Mouse (Mus musculus) cerebellum, postnatal 14 days (tissue): ENCODE results near the gene Olfr1512.
"Not testable (repeated sequence)": the region's sequence is repeated elsewhere in the genome, so short reads cannot be mapped to it uniquely, and the experiment has no call there.

Source experiments
- DNase-seq, 2 experiments: peaks; one replicate each; pipeline ENCODE4 v3.0.0; 2021; ENCODE audit warnings: mixed read lengths in 2 of 2

Gene Olfr1512

DNA sequence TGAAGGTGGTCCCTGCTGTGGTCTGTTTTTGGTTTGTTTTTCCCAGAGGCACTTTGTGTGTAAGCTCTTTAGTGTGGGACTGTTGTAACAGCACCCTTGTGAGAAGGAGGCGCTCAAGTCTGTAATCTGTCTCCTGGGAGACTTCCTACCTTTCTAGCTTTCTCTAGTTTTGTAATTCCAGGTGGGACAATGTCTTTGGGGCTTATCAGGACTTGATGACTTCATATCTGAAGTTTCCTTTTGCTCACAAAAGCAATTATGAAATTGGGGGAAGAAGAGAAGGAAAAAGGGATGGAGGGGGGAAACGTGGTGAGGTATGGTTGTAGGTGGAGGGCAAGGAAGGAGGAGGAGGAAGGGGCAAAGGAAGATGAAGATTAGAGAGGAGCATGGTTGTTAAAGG, at the start of gene Olfr1512:
Gene Olfr1512 (minus strand): TSS at position 101 of the 400 bp plus-strand sequence.
- DNase-seq, result no peak

DNA sequence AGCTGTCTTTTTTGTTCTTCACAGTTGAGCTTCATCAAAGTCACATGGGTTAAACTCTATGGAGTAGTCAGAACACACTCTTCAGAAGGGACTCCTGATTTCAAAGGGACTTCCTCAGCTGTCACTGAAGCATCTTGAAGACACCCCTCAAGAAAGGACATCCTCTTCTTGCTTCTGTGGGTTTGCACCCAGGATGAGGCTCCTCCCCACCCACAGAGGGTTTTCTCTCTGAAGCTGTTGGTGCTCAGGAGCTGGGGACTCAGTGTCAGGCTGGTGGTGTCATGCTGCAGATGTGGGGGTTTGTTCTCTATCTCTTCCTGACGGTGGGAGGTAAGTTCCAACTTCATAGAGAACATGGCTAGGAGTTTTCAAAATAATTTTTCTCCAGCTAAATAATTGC, 48.7 kb upstream of the Olfr1512 start:
- no peak for DNase-seq

DNA sequence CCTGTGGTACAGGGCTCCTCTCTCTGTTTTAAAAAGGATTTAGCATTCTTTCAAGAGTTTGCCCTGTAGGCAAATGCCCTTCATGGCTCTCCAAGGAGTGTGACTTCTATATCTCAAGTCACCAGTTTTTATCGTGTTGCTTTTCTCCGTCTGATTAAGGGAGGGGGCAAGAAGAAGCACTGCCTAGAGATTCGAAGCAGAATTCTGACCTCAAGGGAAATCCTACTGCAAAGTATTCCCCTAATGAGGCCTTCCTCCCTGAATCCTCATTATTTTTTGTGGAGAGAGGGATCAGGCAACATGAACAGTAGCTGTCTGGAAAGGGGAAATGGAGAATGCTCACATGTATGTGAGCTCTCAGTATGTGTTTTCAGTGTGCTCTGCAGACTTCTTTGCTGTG, 35.3 kb upstream of the Olfr1512 start, which contains the start of gene Olfr1510:
Gene Olfr1510 (minus strand): TSS at position 101 of the 400 bp plus-strand sequence.
- no peak for DNase-seq

DNA sequence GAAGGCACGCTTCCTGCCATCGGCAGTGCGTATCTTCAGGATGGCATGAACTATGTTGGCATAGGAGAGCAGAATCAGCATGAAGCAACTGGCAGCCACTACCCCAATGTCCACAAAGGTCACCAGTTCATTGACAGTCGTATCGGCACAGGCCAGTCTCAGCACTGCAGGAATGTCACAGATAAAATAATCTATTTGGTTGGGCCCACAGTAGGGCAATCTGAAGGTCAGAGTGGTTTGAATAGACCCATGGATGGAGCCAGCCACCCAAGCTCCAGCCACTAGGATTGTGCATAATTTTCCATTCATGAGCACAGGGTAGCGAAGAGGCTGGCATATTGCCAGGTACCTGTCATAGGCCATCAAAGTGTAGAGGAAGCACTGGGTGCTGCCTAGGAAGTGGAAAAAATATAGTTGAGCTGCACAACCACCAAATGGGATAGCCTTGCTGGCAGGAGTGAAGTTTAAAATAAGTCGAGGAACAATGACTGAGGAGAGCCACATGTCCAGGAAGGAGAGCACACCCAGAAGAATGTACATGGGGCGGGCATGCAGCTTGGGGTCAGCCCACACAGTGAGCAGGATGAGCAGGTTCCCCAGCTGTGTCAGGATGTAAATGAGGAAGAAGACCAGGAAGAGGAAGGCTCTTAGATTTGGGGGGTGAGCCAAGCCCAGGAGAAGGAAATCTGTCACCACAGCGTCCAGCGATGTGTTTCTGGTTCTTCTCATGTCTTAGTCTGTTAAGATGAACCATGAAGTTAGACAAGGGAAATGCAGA, 31.4 kb upstream of the Olfr1512 start:
- DNase-seq, result not testable (repeated sequence)

DNA sequence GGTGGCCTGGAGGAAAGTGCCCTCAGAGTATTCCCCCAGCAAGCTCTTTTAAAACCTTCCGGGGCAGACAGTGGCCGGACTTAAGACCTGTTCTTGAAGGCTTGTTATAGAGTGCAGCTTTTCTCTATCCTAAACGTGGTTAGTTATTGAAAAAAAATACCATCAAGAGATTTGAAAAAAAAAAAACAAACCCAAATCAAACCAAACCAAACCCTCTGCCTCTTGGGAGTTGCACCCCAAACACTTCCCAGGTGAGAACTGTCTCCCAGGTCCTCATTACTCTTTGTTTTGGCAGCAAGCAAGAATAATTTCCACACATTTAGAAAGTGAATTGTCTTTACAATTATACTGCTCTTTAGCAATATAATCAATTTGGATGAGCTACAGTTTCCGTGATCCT, 18.3 kb upstream of the Olfr1512 start, which contains the start of gene Olfr1511:
Gene Olfr1511 (minus strand): TSS at position 101 of the 400 bp plus-strand sequence.
- DNase-seq, result no peak

DNA sequence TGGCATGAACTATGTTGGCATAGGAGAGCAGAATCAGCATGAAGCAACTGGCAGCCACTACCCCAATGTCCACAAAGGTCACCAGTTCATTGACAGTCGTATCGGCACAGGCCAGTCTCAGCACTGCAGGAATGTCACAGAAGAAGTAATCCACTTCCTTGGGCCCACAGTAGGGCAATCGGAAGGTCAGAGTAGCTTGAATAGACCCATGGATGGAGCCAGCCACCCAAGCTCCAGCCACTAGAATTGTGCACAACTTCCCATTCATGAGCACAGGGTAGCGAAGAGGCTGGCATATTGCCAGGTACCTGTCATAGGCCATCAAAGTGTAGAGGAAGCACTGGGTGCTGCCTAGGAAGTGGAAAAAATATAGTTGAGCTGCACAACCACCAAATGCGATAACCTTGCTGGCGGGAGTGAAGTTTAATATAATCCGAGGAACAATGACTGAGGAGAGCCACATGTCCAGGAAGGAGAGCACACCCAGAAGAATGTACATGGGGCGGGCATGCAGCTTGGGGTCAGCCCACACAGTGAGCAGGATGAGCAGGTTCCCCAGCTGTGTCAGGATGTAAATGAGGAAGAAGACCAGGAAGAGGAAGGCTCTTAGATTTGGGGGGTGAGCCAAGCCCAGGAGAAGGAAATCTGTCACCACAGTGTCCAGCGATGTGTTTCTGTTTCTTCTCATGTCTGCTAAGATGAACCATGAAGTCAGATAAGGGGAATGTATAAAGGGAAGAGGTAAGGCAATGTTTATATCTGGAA, 11.3 kb upstream of the Olfr1512 start:
- DNase-seq, result not testable (repeated sequence)

DNA sequence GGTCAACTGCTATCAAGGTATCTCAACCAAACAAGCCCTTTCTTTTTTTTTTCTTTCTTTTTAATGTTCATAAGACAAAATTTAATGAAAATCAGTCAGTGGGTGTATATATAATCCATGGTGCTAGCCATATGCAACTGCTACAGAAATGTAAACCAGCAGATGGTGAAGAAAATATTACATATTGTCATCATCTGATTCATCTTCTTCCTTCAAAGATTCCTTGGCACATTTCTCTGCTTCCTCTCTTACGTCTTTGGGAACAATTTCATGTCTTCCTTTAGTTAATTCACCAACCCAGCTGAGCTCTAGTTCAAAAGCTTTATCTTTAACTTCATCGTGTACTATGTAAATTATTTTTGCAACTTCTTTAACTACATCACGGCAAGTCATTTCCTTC, 10.2 kb downstream of the Olfr1512 start:
- DNase-seq, result no peak

DNA sequence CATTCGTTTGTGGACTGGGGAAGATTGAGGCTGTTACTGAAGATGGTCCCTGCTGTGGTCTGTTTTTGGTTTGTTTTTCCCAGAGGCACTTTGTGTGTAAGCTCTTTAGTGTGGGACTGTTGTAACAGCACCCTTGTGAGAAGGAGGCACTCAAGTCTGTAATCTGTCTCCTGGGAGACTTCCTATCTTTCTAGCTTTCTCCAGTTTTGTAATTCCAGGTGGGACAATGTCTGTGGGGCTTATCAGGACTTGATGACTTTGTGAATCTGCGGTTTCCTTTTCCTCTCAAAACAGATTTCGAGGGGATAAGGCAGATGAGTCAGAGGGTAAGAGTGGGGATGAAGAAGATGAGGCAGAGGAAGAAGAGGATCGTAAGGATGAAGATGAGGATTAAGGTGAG, 22.7 kb downstream of the Olfr1512 start, which contains the start of gene Olfr1513:
Gene Olfr1513 (minus strand): TSS at position 101 of the 400 bp plus-strand sequence.
- no peak for DNase-seq

DNA sequence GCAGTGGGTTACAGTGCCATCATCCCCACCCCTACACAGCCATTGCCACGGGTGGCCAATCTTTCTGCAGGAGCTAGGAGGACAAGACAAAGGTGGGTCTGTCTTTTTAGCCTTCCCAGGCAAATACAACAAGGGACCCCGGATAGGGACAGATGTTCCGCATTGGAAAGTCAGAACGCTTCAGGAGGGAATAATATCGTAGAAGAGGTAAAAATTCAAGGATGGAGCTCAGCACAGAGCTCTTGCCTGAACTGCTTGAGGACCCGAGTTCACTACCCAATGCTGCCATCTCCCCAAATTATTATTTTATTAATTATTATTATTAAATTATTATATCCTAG, 39.5 kb downstream of the Olfr1512 start:
- DNase-seq, result peak in 1 of 2 experiments; percentile 13

DNA sequence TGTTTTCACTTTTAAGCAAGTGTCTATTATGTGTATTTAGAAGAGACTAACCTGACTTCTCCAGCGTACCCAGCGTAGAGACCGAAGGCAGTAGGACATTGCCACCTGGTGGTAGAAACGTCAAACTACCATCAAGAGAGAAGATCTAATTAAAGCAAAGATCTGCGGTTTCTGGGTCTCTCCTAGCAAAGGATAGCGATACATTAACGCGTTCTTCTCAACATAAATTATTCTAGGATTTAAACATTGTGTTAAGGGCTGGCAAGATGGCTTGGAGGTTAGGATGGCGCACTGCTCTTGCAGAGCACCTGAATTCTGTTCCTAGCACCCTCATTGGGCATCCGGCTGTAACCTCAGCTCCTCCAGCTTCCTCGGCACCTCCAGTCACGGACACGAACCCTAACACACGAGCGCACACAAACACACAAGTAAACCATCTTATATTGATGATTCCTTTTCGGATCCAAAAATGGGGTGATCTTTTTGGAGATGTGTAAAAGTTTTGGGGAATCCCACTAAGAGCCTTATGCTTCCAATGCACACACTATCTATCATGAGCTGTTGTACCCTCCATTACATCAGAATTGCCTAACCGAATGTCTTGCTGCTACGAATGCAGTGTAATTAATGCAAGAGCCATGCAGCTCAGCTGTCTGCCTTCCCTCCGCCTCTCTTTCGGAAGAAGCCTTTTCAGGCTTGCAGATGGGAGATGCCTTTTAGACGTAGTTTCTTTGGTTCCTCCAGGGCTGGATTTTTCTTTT, 40.0 kb downstream of the Olfr1512 start:
- peak; percentile 82 to 83 for DNase-seq

DNA sequence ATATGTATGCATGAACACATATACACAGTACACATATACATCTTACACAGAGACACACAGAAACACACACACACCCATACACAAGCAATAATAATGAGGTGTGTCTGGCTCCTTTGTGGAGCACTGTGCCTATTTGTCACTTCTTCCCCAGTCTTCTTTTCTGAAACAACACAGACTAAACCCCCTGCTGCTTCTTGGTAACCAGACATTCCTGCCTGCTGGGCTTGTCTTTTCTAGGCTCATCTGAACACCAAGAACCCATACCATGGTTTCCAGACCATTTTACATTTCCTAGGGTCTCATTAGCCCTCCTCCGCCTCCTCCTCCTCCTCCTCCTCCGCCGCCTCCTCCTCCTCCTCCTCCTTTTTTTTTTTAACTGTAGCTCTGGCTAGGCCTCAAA, 46.8 kb downstream of the Olfr1512 start:
- DNase-seq, result no peak

DNA sequence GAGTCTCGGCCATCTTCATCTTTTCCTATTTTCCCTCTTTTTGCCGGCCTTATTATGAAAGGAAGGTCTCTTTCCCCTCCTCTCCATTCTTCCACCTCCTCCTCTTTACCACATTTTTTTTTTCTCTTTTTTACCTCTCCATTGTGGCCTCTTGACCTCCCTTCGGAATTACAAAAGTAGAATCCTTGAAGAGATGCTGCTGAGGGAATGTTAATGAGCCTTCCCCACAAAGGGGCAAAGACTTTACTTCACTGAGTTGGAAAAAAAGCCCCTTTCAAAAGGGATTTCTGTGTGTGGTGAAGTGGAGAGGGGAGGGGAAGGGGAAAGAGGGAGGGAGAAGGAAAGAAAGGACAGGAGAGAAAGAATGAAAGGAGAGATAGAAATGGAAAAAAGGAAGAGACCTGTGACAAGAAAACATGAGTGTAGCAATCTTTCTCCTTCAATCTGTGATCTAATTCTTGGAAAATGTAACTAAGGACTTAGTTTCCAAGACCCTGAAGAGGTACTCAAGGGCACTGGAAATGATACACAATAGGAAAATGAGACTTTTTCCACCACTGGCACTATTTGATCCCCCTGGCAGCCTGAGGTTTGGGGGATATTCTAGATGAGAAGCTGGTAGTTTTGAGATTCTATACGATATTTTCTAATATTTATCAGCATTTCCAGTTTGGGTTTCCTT, 47.8 kb downstream of the Olfr1512 start:
- DNase-seq, result no peak

DNA sequence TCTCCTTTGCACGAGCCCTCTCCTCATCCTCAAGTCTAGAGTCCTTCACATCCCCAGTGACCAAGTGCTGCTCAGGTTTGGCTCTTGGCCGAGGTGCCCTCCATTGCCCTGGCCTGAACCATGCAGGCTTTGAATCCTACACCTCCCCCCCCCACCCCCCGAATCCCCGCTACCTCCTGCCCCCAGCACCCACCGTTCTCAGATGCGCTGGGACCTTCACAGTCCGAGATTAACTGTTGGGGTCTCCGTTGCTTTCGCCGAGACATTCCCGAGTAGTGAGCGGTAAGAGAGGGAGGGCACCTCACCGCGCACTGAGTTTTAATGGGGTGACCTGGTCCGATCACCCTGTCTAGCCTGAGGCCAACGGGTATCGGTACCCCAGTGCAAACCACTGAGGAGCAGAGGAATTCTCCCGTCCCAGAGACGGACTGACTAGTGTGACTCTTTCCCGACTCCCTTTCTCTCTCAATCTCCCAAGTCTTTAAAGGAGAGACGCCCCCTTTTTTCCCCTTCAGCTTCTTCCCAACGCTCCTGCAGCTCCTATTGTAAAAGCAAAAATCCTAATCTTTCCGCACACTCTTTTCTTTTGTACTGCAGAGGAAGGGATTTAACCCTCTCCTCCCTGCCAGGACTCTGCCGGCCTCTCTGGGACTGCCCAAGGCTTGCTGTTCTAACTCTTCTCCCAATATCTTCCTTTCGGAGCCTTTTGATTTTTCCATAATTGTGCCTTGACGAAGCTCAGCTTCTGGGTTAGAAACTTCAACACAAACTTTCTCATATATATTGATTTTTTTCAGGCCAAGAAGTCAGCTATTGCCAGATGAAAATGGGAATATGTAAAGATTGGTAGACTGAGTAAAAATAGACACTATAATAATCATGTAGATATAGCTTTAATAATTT, 50.8 kb downstream of the Olfr1512 start, which contains the start of gene Sall2:
Gene Sall2 (minus strand): TSS at position 853 of the 903 bp plus-strand sequence.
- DNase-seq, result peak in 1 of 2 experiments; percentile 14

DNA sequence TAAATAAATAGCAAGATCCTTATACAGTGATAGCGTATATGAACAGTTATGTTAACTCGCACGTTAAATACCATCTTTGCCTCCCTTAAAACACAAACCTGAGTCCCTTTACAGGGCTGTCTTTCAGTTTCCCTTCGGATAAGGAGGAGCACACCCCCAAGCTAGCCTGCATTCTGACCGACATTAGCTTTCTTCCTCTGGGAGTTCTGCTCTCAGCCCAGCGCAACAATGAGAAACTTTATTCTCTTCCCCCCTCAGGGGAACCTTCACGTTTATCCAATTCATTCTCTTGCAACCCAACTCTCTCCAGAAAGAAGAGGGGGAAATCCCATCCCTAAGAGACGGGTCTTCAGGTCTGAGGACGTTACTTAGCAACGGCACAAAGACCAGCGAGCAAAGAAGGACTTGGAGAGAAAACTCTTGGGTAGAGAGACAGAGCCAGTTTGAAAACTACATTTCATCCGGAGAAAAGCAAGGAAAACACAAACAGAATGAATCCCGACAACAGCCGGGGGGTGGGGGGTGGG, 51.5 kb downstream of the Olfr1512 start:
- no peak for DNase-seq

DNA sequence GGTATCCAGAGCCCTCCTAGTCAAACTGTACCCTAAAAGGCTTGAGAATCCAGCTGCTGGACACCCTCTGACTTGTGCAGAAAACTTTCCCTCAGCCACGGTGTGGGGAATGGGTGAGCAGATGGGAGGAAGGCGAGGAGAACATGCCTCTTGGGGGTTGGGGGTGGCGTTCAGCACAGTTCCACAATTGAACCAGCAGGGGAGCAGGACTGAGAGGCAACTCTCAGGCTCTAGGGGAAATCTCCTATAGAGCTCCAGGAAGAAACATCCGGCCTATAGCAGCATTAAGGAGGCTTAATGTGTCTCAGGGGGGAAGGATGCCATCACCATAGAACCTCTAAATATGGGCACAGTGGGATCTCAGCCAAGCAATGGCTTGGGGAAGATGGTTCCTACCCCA, 53.1 kb downstream of the Olfr1512 start:
- no peak for DNase-seq
